Mouse (Mus musculus) lung, embryonic 14.5 days (tissue): ENCODE data around the gene Mmp20. TPM values are rescaled to one million over a fixed set of nuclear protein-coding genes. Genes with fewer than 3 reads are reported as not detected.

ENCODE experiments used
- ATAC-seq: fragments of 200-750 bp; cut with Nextera tagmentation; 2 replicates; pipeline ENCODE4 v1.8.0; 2017; ENCODE audit warnings: mild to moderate bottlenecking, moderate TSS enrichment, moderate library complexity; ENCODE audit not compliant: insufficient read depth
- DNase-seq: peaks from one replicate; pipeline ENCODE4 v3.0.0-alpha.2; 2015
- H3K27ac ChIP-seq: fragments of 300-500 bp; sonication (generic); 2 replicates; pipeline ENCODE4 v1.5.1; 2014; ENCODE audit warnings: low read depth, mild to moderate bottlenecking, moderate library complexity
- H3K27me3 ChIP-seq: fragments of 300-500 bp; sonication (generic); 2 replicates; pipeline ENCODE4 v1.6.1; 2014; ENCODE audit warnings: low read length, control low read depth; ENCODE audit not compliant: insufficient read depth
- H3K36me3 ChIP-seq: fragments of 300-500 bp; sonication (generic); 2 replicates; pipeline ENCODE4 v1.6.1; 2014; ENCODE audit warnings: control low read depth; ENCODE audit not compliant: insufficient read depth
- H3K4me1 ChIP-seq: fragments of 300-500 bp; sonication (generic); 2 replicates; pipeline ENCODE4 v1.6.1; 2014; ENCODE audit warnings: antibody characterized with exemption, control low read depth; ENCODE audit not compliant: insufficient read depth
- H3K4me2 ChIP-seq: fragments of 300-500 bp; sonication (generic); 2 replicates; pipeline ENCODE4 v1.6.1; 2014; ENCODE audit warnings: mild to moderate bottlenecking
- H3K4me3 ChIP-seq: fragments of 300-500 bp; sonication (generic); 2 replicates; pipeline ENCODE4 v1.5.1; 2014; ENCODE audit warnings: low read depth, low read length
- H3K9ac ChIP-seq: fragments of 300-500 bp; sonication (generic); 2 replicates; pipeline ENCODE4 v1.6.1; 2014
- H3K9me3 ChIP-seq: fragments of 300-500 bp; sonication (generic); 2 replicates; pipeline ENCODE4 v1.6.1; 2016; ENCODE audit warnings: low read depth, low read length, control low read depth
- CTCF ChIP-seq: IDR thresholded peaks from 2 replicates; pipeline ENCODE4 v1.5.1; 2016; ENCODE audit warnings: antibody characterized with exemption, low read depth
- WGBS: fragments of 180-500 bp; shearing (Covaris S2); extraction: QIAGEN DNeasy Blood & Tissue Kit; methylation state at CpG from one replicate; pipeline ENCODE4 v1.1.7; 2014; 5-methylcytosine and 5-hydroxymethylcytosine counted together
- polyA plus RNA-seq: library from polyadenylated mRNA; unstranded; fragments of >200 nt; fragmentation: Nextera tagmentation; extraction: Ambion mirVana; gene quantifications from 2 replicates; pipeline ENCODE4 v1.2.1, GENCODE M21; 2014

The Mmp20 gene
- polyA plus RNA-seq = not detected in 2 replicates

- no peak within 1 kb of the TSS for H3K4me2 ChIP-seq
- H3K27ac ChIP-seq = no peak within 1 kb of the TSS
- no peak for TF ChIP-seq CTCF
- no peak within 1 kb of the TSS for H3K9ac ChIP-seq
- no peaks in the 10 kb centered on the region for H3K27me3 ChIP-seq
- H3K4me3 ChIP-seq = no peak within 1 kb of the TSS
- ATAC-seq (no peak), DNase-seq (no peak)
- no peaks in the 10 kb centered on the region for H3K4me1 ChIP-seq
- no peaks in the 10 kb centered on the region for H3K9me3 ChIP-seq
- no peaks in the 10 kb centered on the region for H3K36me3 ChIP-seq
Measured at GRCm38 (mm10) chr9:7627931-7628330, at the start of gene Mmp20. Mmp20 (plus strand) TSS chr9:7628231.

DNA sequence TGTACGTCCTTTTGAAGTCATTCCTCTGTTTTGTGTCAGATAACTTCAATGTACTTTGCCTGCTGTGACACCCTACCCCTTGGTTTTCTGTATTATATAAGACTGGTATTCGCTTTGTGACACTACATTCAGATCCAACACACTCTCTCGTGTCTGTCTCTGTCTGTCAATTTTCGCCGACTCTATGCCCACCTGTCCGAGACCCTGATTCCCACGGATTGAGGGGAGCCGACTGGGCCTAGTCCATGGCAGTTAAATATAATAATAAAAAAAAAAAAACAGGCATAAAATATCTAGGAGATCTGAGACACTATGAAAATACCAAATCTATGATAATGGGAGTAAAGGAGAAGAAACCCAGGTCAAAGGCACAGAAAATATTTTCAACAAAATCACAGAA, 38.0 kb upstream of the Mmp20 start:
- whole genome bisulfite sequencing = 70% methylated on average over 8 of the region's 8 CpGs
- Histone ChIP-seq H3K4me3 (no peak overlapping the region), H3K4me1 (no peaks in the 10 kb centered on the region), H3K4me2 (no peak overlapping the region), H3K27ac (no peak overlapping the region), H3K27me3 (no peaks in the 10 kb centered on the region), H3K36me3 (no peaks in the 10 kb centered on the region), H3K9me3 (no peaks in the 10 kb centered on the region), H3K9ac (no peak overlapping the region)
- TF ChIP-seq CTCF = no peak
- ATAC-seq (no peak), DNase-seq (no peak)

DNA sequence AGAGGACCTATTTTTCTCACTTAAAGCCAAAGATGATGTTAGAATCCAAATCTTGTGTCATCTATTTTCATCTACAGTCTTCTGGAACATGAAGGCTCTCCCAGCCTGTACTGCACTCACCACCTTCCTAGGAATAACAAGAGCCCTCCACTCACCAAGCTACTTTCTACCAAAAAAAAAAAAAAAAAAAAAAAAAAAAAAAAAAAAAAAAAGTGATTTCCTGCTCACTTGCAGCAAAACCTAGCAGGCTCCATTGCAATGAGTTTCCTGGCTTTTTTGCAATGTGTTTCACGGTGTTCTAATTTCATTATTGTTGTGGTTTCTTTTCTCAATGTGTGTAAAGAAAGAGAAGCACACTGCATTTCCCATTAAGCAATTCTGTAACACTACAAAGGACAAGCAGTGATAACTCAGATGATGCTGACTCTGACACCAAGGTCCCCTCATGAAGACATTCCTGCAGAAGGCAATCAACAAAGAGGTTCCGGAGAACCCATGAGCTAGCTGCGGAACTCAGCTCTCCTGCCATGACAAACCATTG, 34.7 kb upstream of the Mmp20 start:
- Histone ChIP-seq H3K36me3 (no peaks in the 10 kb centered on the region), H3K4me1 (no peaks in the 10 kb centered on the region), H3K4me2 (no peak overlapping the region), H3K9ac (no peak overlapping the region), H3K27me3 (no peaks in the 10 kb centered on the region), H3K27ac (no peak overlapping the region), H3K4me3 (no peak overlapping the region), H3K9me3 (no peaks in the 10 kb centered on the region)
- ATAC-seq = no peak
- no peak for DNase-seq
- WGBS = 89% methylated on average over 3 of the region's 3 CpGs
- TF ChIP-seq CTCF = no peak

- Histone ChIP-seq H3K9me3 (no peaks in the 10 kb centered on the region), H3K4me2 (peak overlapping the region; percentile 55), H3K9ac (peak overlapping the region; percentile 39; the same call in 1 of the 2 replicates), H3K27ac (no peak overlapping the region), H3K4me1 (no peaks in the 10 kb centered on the region), H3K27me3 (no peaks in the 10 kb centered on the region), H3K36me3 (no peaks in the 10 kb centered on the region), H3K4me3 (peak overlapping the region; percentile 28)
- 7% methylated on average over 6 of the region's 6 CpGs for WGBS
- peak; percentile 100 for ATAC-seq
- TF ChIP-seq CTCF = peak; percentile 96
- DNase-seq = peak; percentile 96
Measured at GRCm38 (mm10) chr9:7594816-7595540, 33.1 kb upstream of the Mmp20 start.

GRCm38 (mm10) chr9:7602982-7603742, 24.9 kb upstream of the Mmp20 start:
- 2% methylated on average over 3 of the region's 3 CpGs for WGBS
- Histone ChIP-seq H3K27me3 (no peaks in the 10 kb centered on the region), H3K4me2 (no peak overlapping the region), H3K36me3 (no peaks in the 10 kb centered on the region), H3K4me3 (no peak overlapping the region), H3K9me3 (no peaks in the 10 kb centered on the region), H3K27ac (no peak overlapping the region), H3K9ac (no peak overlapping the region), H3K4me1 (no peaks in the 10 kb centered on the region)
- peak; percentile 96 for TF ChIP-seq CTCF
- ATAC-seq = 0 out of 2 replicates have a peak, but pooled peaks have one; percentile 60
- DNase-seq = peak; percentile 85

GRCm38 (mm10) chr9:7604005-7604404, 24.0 kb upstream of the Mmp20 start:
- H3K27ac ChIP-seq = no peak overlapping the region
- H3K4me1 ChIP-seq = no peaks in the 10 kb centered on the region
- no peaks in the 10 kb centered on the region for H3K27me3 ChIP-seq
- ATAC-seq (no peak), DNase-seq (no peak)
- no peak for TF ChIP-seq CTCF
- no peaks in the 10 kb centered on the region for H3K9me3 ChIP-seq
- H3K4me3 ChIP-seq = no peak overlapping the region
- no peak overlapping the region for H3K9ac ChIP-seq
- H3K4me2 ChIP-seq = no peak overlapping the region
- H3K36me3 ChIP-seq = no peaks in the 10 kb centered on the region
- WGBS = 56% methylated on average over 6 of the region's 6 CpGs

DNA sequence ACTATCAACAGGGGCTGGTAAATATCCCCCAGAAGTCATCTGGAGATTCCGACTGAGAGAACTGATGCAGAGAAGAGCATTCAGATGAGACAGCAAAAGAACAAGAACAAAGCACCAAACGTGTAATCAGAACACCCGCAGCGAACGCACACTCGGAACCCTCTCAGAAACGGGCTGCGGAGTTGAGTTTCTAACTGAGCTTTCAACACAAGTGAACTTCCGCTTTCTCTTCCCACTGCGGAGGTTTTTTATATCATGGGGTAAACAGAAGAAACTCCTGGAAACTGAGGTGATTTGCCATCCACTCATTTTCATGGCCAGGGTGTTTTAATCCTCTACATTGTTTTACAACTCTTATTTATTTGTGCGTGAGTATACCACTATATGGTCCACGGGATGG, 22.4 kb upstream of the Mmp20 start:
- Histone ChIP-seq H3K4me3 (no peak overlapping the region), H3K27me3 (no peaks in the 10 kb centered on the region), H3K27ac (no peak overlapping the region), H3K9ac (no peak overlapping the region), H3K36me3 (no peaks in the 10 kb centered on the region), H3K9me3 (no peaks in the 10 kb centered on the region), H3K4me1 (no peaks in the 10 kb centered on the region), H3K4me2 (no peak overlapping the region)
- TF ChIP-seq CTCF = no peak
- 86% methylated on average over 12 of the region's 12 CpGs for WGBS
- DNase-seq (no peak), ATAC-seq (no peak)
